Mouse (Mus musculus) layer of hippocampus, adult 9-10 months (tissue): Measurements from ENCODE around the gene Prss57.
A peak's percentile ranks its signal among the peaks of the same experiment; 100 is the strongest.

ENCODE experiments used
- DNase-seq: peaks from one replicate; pipeline ENCODE4 v3.0.0; 2022; ENCODE audit warnings: low spot score

Prss57 gene

GRCm38 (mm10) chr10:79790861-79791260, at the start of gene Prss57:
Prss57 (minus strand) TSS chr10:79790961.
- DNase-seq: no peak

- DNase-seq: no peak
Observed at GRCm38 (mm10) chr10:79840091-79840490, 49.3 kb upstream of the Prss57 start.

- no peak for DNase-seq
Observed at GRCm38 (mm10) chr10:79838151-79838550, 47.4 kb upstream of the Prss57 start.

DNA sequence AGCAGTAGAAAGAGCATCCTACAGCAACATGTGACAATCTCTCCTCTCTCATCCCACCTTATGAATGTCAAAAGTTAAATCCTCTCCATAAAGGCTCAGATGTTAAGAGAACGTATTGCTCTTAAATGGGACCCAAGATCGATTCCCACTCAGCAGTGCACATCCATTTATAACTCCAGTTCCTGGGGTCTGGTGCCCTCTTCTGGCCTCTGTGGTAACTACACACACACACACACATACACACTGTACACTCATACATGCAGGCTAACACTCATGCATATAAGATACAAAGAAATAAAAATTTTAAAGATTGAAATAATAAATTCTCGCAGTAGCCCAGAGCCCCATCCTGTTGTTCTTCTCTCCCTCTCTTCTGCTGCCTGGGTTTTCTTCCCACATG, 46.2 kb upstream of the Prss57 start:
- no peak for DNase-seq

- DNase-seq: no peak
Observed at GRCm38 (mm10) chr10:79834769-79835398, 44.1 kb upstream of the Prss57 start.

- no peak for DNase-seq
Observed at GRCm38 (mm10) chr10:79832786-79833181, 42.0 kb upstream of the Prss57 start.

- no peak for DNase-seq
Observed at GRCm38 (mm10) chr10:79832026-79832785, 41.4 kb upstream of the Prss57 start.

GRCm38 (mm10) chr10:79831583-79831982, 40.8 kb upstream of the Prss57 start:
- no peak for DNase-seq

DNA sequence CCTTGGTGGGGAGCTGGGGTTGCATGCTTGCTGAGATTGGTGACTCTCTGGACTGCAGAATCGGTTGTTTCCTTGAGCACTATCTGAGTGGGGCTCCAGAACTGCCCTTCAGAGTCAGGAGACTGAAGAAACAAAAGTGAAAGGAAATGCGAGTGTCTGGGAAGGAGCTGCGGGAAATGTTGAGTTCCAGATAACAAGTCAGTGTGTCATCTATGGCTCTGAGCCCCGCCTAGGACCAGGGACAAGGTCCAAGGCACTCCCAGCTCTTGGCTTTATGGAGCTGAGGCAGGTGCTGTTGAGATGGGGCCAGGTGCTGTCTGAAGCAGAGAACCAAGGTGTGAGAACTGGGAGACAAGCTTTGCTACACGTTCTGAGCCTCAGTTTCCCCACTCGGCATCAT, 33.7 kb upstream of the Prss57 start:
- no peak for DNase-seq

- no peak for DNase-seq
Observed at GRCm38 (mm10) chr10:79823011-79823410, 32.2 kb upstream of the Prss57 start.

- no peak for DNase-seq
Observed at GRCm38 (mm10) chr10:79822372-79822771, 31.6 kb upstream of the Prss57 start.

- no peak for DNase-seq
Observed at GRCm38 (mm10) chr10:79821731-79822130, 31.0 kb upstream of the Prss57 start.

- DNase-seq: no peak
Observed at GRCm38 (mm10) chr10:79820782-79821181, 30.0 kb upstream of the Prss57 start, which contains the start of gene Misp. Misp (plus strand) TSS chr10:79820989.

- no peak for DNase-seq
Observed at GRCm38 (mm10) chr10:79820277-79820676, 29.5 kb upstream of the Prss57 start.

GRCm38 (mm10) chr10:79819606-79820005, 28.8 kb upstream of the Prss57 start:
- DNase-seq: no peak

DNA sequence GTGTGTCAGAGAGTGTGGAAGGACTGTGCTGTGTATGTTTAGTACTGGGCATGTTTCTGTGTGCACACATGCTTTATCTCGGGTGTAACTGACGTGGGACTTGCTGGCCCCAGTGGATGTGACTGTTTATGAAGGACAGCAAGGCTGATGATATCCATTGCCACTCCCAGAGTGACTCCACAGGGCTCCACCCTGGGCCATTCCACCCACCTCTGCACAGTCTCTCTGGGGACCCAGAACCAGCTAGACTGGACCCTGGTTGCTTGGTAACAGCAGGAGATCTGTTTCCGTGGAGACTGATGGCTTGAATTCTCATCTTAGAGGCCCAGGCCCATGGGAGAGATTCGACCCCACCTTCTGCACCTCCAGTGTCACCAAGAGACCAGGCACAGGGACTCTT, 27.5 kb upstream of the Prss57 start:
- no peak for DNase-seq

GRCm38 (mm10) chr10:79817111-79817510, 26.4 kb upstream of the Prss57 start:
- DNase-seq: no peak

DNA sequence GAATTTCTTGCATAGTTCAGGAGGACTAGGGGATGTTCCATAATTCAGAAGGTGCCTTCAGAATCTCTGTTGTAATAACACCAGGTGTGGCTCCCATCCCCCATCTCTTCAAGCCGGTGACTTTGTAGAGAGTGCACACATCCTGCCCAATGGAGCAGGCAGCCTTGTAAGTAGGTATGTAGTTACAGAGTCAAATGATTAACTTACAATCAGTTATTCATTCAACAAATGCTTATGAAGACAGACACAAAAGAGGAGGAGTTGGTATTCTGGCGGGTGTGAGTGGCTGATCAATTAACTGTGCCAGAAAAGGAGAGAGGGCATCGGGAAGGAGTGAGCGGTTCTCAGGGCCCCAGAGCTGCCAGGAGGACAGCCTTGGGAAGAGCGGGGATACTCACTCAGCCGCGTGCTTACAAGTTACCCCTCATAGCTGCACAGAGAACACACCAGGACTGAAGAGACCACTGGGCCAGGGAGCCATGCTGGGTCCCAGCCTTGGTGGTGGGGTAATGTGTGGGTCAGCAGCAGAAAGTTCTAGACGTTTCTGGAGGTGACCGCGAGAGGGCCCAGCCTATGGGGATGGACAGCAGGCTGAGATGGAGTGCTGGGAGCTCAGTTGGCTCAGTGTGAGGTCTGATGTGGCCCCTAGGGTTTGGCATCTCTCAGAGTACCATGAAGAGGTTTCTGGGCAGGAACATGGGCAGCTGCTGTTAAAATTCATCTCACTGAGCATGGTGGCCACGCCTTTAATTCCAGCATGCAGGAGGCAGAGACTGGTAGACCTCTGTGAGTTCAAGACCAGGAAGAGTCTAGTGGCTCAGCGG, 25.1 kb upstream of the Prss57 start:
- no peak for DNase-seq

DNA sequence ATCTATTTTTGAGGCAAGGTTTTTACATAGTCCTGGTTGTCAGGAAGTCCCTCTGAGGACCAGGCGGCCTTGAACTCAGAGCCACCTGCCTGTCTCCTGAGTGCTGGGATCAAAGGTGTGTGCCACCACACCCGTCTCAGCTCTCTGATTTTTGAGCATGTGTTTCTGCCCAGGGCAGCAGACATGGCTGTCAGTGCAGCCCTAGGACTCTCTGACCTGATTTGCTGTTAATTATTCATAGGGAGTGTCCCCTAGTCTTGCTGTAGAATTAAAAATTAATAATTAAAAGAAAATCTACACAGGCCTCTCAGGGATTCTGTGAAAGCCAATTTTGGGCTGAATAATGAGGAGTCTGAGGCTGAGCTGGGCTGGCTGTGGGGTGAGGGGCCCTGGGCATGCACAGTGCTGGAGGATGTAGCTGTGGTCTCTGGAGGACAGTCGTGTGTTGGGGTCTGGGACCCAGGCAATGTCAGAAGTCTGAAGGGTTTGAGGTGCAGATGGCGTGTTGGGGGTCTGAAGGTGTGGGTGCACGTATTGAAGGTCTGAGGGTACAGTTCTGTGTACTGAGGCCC, 23.6 kb upstream of the Prss57 start:
- DNase-seq: no peak

- peak; percentile 78 for DNase-seq
Observed at GRCm38 (mm10) chr10:79811736-79812637, 21.2 kb upstream of the Prss57 start.

GRCm38 (mm10) chr10:79808728-79809127, 18.0 kb upstream of the Prss57 start:
- DNase-seq: no peak
